In genomic region chr9:57923046-57923445, GRCm38 (mm10) we compare ENCODE assay signal across 16 mouse cellular contexts. TPM values are rescaled to one million over a fixed set of nuclear protein-coding genes. Genes with fewer than 3 reads are reported as not detected.
DNase-seq lines count a peak whose midpoint lies in the region; TF ChIP-seq lines count a peak whose summit lies in the region.
"Had no signal": no experiment of that assay in that cellular context is flagged by ENCODE, and none has a peak within 500 bp of the region (broad histone marks: within the 10 kb centered on the region; RNA-seq: fewer than 3 reads in every experiment).

No protein-coding gene starts in this region.

- no peak for TF ChIP-seq CTCF in cerebellum, adult 2 months (IDR thresholded peaks at IDR 0.05; ENCODE audit: borderline replicate concordance, insufficient read depth, low read depth, low read length)

- no peak for TF ChIP-seq POLR2A in cerebellum, adult 2 months (IDR thresholded peaks at IDR 0.05; ENCODE audit: borderline replicate concordance, insufficient read depth, low read length)

- peaks cover 23% of the 10 kb centered on the region for H3K4me1 ChIP-seq in cerebellum, adult 2 months (ENCODE audit: control insufficient read depth, insufficient read depth, low read length)
- H3K4me1 ChIP-seq: embryonic facial prominence, embryonic 13.5 days; embryonic facial prominence, embryonic 15.5 days; forebrain, embryonic 10.5 days; forebrain, embryonic 12.5 days had no signal

- DNase-seq in cerebellum, adult 11-12 months: peak; percentile 50
- DNase-seq in cerebellum, adult 8-10 months: no peak
- DNase-seq in cerebellum, adult 2 months: peak in 1 of 2 experiments; percentile 31
- no peak for DNase-seq in cerebellum, postnatal 36 days
- peak; percentile 54 for DNase-seq in cerebellum, adult 9-11 months
- no peak for DNase-seq in cerebellum, postnatal 10 days
- DNase-seq: adrenal gland, adult 2 months; adrenal gland, postnatal 10 days; adrenal gland, postnatal 25 days; embryo, embryonic 11 days; gastrocnemius, adult 2 months had no signal

- no peak overlapping the region for H3K4me3 ChIP-seq in cerebellum, adult 2 months (replicated peaks; ENCODE audit: insufficient read depth, low read depth, low read length)
- H3K4me3 ChIP-seq: embryonic facial prominence, embryonic 13.5 days; embryonic facial prominence, embryonic 15.5 days; erythroblast, embryonic 14.5 days; forebrain, embryonic 10.5 days; forebrain, embryonic 12.5 days; gastrocnemius, adult 2 months had no signal

- no peaks in the 10 kb centered on the region for H3K27me3 ChIP-seq in cerebellum, adult 2 months (ENCODE audit: control insufficient read depth, insufficient read depth, low read length)
- H3K27me3 ChIP-seq: embryonic facial prominence, embryonic 13.5 days; embryonic facial prominence, embryonic 15.5 days; forebrain, embryonic 12.5 days had no signal

- 0 out of 2 replicates have a peak overlapping the region, but pooled peaks have one; percentile 77 for H3K27ac ChIP-seq in cerebellum, adult 2 months (ENCODE audit: insufficient read depth, low read length)
- H3K27ac ChIP-seq: embryonic facial prominence, embryonic 13.5 days; embryonic facial prominence, embryonic 15.5 days; forebrain, embryonic 10.5 days; forebrain, embryonic 12.5 days; gastrocnemius, adult 2 months had no signal

- WGBS in cerebellum, adult 2 months: 51% methylated on average over 3 of the region's 3 CpGs

RNA-seq across cellular contexts. Expression of gene Ubl7, which starts 12.3 kb away (rescaled TPM):
- 133 and 140 TPM in 2 replicates for polyA plus RNA-seq in cerebellum, adult 2 months (2012; rRNA removed)

RNA-seq across cellular contexts. Expression of gene Sema7a, which starts 16.9 kb away (rescaled TPM):
- 177 and 189 TPM in 2 replicates for polyA plus RNA-seq in cerebellum, adult 2 months (2012; rRNA removed)

Comparison
In these comparisons a context has a peak if more than half of its experiments do, and no peak if none do; other contexts are left out.
1. DNase-seq: peak in cerebellum, adult 11-12 months (single experiment) and cerebellum, adult 9-11 months (single experiment); none in cerebellum, adult 8-10 months (single experiment), cerebellum, postnatal 36 days (0 of 2) and cerebellum, postnatal 10 days (0 of 2).